Mouse (Mus musculus) CD4-positive helper T cell, adult 2 months (primary cell): ENCODE data around the gene Mcl1.
"Not testable (repeated sequence)": the region's sequence is repeated elsewhere in the genome, so short reads cannot be mapped to it uniquely, and the experiment has no call there.

Source experiments
- DNase-seq: peaks from one replicate; pipeline ENCODE4 v3.0.0-alpha.2; 2012; ENCODE audit warnings: low read depth, missing footprints, low spot score

Mcl1 gene

DNA sequence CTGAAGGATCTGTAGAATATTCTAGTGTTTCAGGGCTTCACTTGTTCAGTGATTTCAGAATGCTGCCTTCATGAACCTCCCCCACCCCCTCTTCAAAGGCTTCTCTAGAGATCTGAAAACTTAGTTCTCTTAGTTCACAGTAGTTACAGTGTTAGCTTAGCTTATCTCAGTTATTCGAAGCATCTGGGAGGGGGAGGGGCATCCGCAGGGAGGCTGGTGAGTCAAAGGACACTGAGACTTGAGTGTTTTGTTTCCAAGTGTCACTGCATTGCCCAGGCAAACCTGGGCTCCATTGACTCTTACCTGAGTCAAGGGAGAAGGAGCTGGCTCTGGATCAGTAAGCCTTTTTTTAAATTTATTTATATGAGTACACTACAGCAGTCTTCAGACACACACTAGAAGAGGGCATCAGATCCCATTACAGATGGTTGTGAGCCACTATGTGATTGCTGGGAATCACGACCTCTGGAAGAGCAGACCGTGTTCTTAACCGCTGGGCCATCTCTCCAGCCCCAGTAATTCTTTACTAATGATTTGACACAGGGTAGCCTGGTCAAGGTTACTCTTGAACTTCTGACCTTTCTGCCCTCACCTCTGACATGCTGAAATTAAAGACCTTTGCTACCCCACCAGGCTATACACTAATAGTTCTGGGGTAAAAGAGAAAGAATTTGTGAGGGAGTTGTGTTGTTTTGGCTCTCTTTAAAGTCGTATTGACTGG, 7.7 kb downstream of the Mcl1 start:
- DNase-seq: peak; percentile 87

DNA sequence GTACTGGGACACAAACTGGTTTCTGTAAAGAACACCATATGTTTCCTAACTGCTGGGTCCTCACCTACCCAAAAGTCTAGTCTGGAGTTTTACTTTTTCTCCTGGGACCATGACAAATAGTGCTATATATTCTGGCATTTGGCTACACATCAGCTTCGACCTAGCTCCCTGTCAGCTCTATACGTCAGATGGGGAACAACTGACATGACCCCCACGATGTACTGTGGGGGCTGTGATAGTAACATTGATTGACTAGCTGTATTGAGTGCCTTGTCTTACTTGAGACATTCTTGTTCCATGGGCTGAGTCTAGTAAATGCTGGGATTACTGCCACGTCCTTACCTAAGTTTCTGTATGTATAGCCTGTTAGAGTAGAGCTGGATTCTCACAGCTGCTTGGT, 8.9 kb downstream of the Mcl1 start:
- DNase-seq: no peak

DNA sequence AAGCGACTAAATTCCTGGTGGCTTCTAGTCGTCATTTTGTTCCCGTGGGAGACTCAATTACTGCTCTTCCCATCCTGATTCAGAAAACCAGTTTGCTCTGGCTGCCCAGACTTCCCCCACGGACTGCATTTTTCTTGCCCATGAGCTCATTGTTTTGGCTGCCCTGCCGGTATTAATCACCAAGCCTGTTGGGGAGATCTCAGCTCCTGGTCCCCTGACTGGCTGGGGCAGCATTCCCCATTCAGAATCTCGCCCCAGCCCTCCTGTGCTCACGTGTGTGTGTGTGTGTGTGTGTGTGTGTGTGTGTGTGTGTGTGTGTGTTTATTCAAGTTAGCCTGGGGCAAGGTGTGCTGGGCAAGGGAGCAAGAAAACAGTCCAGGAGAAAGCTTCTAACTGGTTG, 9.4 kb downstream of the Mcl1 start:
- peak; percentile 37 for DNase-seq

DNA sequence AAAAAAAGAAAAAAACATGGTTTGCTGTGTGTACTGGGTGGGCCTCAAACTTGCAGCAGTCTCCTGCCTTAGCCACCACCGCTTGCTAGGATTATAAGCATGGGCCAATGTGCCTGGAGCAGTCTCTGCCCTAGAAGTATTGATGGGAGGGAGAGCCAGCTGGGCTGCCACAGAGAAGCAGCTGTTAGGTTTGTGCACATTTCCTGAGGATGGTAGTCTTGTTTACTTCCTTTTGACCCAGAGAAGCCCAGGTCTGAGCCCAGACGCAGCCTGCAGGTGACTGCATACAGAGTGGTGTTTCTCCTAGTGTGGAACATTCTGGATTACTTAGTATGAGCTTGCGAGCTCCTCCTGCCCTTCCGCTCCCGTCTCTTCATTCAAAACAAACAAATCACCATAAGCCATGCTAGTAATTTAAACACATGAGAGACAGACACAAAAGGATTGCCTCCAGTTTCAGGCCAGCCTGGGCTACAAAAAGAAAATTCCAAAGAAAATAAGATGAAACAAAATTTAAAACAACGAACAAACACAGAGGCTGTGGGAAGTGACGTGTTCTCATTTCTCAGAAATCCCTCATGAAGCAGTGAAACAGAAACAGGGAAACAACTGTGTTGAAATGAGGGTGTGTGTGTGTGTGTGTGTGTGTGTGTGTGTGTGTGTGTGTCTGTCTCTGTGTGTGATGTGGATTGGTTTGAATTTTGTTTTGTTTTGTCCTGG, 10.2 kb downstream of the Mcl1 start:
- DNase-seq: peak; percentile 85

DNA sequence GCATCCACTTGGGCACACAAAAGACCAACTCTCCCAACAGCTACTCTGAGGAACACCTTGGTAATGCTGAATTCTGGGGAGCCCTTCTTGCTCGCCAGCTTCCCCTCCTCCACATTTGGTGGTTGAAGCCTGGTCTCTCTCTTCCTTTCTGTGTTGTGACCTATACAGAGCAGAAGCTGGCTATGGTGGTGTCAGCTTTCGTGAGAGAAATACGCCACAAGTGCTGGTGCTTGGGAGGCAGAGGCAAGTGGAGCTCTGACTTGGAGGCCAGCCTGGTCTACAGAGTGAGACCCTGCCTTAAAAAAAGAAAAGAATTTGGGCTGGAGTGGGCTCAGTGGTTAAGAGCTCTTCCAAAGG, 10.7 kb downstream of the Mcl1 start:
- DNase-seq: no peak

DNA sequence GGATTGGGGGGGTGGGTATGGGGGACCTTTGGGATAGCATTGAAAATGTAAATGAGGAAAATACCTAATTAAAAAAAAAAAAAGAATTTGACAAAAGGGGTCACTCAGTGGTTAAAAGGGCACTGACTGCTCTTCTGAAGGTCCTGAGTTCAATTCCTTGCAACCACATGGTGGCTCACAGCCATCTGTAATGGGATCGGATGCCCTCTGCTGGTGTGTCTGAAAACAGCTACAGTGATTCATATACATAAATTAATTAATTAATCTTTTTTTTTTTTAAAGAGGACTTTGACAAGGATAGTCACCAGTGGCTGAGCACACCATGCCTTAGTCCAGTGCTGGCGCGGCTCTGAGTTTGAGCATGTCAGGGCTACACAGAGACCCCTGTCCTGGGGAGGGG, 11.8 kb downstream of the Mcl1 start:
- DNase-seq: not testable (repeated sequence)

DNA sequence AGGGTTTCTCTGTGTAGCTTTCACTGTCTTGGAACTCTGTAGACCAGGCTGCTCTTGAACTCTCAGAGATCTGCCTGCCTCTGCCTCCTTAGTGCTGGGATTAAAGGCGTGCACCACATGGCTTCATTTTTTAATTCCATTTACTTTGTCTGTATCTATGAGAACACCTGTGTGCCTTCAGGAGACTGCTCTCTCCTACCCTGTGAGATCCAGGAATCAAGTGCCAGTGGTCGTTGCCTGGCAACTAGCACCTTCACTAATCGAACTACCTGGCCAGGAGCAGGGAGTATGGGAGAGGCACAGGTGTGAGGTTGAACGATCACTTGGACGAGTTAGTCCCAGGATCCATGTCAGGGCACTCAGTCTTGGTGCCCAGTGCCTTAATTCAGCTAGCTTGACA, 12.6 kb downstream of the Mcl1 start:
- DNase-seq: no peak

DNA sequence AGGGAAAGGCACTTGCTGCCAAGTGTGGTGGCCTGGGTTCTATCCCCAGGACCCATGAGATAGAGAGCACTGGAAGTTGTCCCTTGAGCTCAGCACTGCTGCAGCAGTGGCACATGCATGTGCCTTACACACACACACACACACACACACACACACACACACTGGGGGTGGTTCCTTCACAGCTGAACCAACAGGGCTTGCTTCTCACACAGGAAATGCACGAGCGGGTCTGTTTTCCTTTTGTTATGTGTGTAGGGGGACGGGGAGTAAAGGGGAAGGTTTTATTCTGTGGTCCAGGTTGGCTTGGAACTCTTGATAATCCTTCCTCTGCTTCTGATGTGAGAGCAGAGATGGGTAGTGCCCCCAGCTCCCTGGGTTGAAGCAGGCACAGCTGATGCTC, 13.9 kb downstream of the Mcl1 start:
- DNase-seq: peak; percentile 90

DNA sequence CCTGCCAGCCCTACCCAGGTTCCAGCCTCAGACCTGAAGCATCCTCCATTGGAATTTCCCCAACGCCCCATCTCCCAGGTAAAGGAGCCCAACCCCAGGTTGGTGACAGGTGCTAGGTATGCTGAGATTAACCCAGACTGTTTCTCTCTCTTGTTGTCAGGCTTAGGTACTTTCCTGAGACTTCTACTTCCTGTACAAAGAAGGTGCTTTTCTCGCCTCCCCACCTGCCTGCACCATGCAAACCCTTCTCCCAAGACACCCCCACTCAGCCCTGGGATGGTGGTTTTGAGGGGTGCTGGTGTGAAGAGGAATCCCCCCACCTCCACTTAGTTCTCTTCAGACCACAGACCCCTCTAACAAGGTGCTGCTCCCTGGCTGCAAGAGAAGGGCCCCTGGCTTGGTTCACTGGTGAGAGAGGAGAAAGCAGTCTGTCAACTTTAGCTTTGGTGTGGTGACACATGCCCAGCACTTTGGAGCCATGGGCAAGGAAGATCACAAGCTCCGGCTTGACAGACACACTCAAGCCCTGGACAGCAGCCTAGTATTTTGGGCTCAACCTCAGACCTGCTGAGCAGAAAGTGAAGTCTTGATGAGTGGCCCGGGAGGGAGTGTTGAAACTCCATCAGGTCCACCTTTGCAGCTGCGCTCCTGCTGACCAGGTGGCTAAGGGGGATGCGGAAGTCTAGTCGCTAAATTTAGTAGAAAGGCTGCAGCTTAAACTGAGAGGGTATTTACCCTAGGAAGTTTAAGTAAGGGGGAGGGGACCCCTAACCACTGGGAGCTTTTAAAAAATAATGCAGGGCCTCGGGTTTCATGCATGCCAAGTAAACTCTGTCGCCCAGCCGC, 14.5 kb downstream of the Mcl1 start:
- peak; percentile 87 for DNase-seq

DNA sequence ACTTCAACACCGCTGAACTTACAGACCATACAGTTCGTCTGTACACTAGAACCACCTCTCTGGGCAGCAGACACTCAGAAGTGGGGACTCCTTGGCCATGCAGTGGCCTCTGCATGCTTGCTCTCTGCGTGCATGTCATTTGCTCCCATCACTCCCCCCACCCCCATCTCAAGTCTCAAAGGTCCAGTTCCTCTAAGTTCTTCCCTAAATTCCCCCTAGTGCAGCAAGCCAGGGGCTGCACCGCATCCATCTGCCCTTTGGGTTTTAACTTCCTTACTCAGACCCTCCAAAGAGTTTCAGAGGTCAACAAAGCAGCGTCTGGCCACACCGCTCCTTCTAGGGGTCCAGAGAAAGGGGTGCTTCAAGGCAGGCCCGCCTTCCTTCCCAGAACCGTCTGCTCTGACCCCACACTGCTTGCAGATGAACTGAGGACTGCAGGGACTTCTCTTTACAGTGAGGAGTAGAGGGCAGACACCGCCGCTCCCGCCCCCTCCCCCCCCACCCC, 15.2 kb downstream of the Mcl1 start:
- DNase-seq: peak; percentile 60

DNA sequence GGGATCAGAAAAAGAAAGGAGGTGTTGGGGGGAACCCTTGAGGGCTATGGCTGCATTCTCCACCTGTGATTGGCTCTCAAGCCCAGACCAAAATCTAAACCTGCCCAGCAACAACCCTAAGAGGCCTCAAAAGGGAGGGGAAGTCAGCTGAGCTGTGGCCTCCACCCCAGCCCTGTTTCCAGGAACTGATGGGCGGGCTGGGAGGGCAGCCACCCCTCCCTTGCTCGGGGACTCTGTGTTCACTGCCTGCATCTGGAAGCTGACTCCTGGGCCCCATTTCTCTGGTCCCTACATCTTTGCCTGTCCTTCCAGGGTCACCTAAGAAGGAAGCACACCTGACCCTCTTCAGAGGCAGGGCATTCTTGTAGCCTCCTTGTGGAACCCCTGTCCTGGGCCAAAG, 15.6 kb downstream of the Mcl1 start:
- DNase-seq: peak; percentile 96

DNA sequence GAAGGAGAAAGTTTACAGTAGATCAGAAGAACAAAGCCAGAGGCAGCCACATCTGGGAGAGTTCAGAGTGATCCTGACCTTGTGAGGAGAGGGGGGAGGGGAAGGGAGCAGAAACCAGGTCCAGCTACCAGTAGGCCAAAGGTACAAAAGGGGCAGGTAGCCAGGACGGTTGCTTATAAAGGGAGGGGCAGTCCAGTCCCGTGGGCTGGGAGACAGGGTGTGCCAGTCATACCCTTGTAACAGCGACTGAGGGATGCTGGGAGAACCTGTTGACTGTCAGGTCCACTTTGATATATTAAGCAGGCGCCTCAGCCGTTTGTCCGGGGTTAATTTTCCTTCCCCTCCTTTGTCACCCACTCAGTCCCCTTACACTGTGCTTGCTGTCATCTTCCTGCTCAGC, 16.2 kb downstream of the Mcl1 start:
- DNase-seq: peak; percentile 66

DNA sequence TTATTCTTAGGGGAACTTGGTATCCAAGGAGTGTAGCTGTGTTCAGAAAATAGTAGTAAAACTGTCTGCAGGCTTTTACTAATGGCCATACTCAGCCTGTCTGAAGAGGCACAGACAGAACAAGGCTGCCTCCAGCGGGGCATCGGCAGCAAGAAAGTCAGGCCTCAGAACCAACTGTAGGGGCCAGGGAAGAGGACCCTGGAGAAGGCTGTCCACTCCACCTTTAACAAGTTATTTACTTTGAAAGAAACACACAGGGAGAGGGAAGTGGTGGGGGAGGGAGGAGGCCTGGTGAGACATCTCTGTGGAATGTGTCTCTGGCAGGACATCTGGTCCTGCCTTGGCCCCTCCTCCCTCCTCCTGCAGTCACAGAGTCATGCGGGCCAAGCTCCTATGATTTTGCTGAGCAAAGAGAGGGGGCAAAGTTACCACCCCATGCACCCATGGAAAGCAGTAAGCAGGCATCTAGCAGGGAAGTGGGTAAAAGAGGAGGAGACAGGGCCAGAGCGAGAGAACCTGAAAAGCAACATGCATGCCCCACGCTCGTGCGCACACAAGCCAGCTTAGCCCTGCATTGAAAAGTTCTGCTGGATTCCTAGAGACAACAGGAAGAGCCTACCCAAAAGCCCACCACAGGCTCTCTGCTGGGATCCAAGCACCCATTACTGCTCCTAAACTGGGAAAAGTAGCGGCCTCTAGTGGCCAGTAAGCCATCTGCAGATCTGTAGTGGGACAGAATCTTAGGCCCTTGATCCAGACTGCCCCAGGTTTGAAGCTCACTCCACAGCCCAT, 16.9 kb downstream of the Mcl1 start:
- DNase-seq: peak; percentile 75

DNA sequence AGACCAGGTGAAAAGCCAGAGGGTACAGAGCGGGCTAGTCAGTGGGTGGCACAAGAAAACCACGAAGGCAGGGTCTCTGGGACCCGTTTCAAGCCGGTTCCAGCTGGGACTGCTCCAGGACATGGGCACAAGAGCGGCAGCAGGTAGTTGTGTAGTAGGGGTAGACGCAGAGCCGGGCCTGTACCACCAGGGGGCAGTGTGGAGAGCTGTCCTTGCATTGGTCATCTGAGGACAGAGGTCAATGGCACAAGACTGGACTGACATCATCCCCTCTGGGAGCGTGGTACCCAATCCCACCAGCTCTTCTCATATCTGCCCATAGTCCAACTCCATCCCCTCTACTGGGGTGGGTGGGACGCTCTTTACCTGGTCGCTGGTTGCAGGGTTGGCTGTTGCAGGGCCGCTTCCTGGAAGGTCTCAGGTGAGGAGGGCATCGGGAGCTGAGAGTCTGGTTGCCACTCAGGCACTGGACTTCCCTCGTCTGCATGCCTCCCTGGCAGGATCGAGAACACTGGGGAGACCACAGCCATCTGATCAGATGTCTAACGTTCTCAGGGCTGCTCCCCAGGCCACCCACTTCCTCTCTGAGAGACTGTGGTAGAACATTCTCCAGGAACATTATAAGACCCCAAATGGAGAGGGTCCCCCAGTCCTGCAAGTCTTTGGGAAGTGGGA, 18.3 kb downstream of the Mcl1 start:
- DNase-seq: peak; percentile 56

DNA sequence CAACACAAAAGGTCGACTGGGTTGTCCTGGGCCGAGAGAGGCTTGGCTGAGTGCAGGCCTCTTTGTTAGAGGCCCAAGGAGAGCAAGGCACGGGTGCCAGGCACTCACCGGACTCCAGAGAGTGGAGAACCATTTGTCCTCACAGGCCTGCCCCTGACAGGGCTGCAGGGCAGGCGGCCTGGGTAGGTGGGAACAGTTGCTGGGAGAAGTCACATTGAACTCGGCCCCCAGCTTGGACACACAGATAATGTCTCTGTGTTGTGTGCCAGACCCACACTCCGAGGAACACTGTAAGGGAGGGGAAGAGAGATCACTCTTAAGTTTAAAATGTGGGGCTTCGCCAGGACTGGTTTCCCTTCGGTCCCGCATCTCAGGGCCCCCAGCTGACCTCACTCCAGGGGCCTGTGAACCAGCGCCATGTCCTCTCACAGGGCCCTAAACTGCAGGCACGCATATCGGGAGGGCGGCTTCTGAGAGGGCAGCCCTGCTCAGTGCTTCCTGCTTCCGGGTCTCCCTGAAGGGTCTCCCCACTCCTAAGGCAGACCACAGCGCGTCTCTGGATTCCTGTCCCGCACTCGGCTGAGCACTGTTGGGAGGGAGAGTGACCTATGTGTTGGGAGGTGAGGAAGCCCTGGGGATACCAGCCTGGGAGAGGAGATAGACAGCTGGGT, 19.0 kb downstream of the Mcl1 start:
- DNase-seq: no peak

DNA sequence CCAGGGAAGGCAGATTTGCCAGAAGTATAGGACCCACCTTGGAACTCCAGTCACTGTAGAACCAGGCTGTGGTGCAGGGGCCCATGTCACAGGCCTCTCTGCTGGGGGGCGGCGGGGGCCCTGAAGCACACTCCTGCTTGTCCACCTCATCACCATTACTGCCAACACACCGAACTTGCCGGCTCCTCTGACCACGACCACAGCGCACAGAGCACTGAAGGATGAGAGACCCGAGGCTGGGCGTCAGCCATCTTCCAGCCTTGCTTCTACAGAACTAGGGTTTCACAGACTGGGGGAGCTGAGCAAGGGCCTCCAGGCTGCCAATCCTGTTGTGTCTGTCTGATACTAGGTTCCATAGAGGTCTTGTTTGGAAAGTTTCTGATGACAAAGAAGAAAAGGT, 21.0 kb downstream of the Mcl1 start:
- no peak for DNase-seq

DNA sequence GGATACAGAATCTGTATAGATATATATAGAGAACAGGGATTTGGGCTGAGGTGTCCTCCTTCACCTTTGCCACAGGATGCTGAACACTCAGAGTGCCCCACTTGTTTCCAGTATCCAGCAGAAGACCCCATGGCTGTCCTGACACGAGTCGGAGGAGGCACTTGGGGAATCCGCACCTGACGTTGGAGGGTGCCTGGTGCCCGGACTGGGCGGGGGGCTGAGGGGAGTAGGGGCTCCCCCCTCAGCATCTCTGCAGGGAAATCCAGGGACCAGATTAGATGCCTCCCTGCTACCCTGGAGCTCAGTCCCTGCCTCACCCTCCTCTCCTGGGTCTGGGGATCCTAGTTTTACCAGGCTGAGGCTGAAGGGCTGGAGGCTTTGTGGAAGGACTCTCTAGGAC, 22.1 kb downstream of the Mcl1 start:
- DNase-seq: no peak

DNA sequence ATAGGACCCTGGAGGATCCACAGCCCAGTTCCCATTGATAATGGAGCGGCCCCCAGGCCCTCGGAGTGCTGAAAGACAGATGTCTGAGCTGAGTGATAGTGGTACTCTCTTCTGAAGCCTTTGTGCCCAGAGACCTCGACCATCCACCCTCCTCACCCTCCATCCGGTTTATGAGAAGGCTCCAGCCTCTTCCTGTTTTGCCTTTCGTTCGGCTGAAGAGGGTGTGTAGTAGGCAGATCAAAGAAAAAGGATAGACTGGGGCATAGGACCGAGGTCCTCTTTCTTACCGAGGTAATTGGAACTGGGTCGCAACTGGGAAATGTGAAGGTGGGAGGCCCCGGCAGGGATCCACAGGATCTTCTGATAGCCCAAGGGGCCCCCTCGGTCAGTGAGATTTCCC, 22.8 kb downstream of the Mcl1 start:
- peak; percentile 31 for DNase-seq

DNA sequence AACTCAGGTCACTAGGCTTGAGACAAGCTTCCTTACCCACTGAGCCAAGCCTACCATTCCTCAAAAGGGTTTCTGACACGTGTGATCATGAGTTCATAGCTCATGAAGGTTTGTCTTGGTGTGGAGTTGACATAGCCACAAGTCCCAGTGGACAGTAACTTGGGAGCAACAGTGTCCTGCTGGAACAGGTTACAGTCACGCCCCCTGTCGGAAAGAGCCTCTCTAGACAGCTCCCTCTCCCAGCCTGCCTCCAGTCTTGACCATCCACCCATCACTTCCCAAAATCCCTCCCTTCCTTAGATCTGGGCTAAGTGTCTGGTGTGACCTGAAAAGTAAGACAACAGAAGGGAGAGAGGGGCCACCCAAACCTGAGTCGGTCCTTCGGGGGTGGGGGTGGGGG, 24.3 kb downstream of the Mcl1 start:
- DNase-seq: no peak

DNA sequence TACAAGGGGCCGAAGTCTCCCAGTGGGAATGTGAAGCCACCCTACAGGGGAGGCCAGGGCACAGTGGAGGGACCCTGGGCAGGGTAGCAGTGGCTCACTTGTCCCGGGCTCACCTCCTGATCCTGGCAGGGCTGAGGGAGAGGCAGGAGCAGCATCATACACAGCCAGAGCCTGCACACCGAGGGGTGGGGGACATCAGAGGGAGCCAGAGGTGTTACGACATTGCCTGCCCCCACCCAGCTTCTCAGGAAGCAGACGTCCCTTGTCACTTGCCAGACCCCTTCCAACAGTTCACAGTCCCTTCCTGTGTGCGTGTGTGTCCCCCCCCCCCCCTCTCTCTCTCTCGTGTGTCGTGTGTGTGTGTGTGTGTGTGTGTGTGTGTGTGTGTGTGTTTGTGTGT, 26.3 kb downstream of the Mcl1 start:
- no peak for DNase-seq
